Mouse (Mus musculus): Measurements from ENCODE around the gene Dars2. TPM values are rescaled to one million over a fixed set of nuclear protein-coding genes. Genes with fewer than 3 reads are reported as not detected.

Gene Dars2
- polyA plus RNA-seq, 1 experiment = 6.3 TPM

- Histone ChIP-seq H3K36me3 (ENCODE audit: control insufficient read depth, insufficient read depth, low read length) (no peaks in the 10 kb centered on the region), H3K27ac (ENCODE audit: control insufficient read depth, insufficient read depth, low read depth, low read length) (no peak overlapping the region), H3K4me1 (ENCODE audit: control insufficient read depth, insufficient read depth, low read length) (no peaks in the 10 kb centered on the region), H3K27me3 (ENCODE audit: control insufficient read depth, insufficient read depth, low read length) (no peaks in the 10 kb centered on the region), H3K4me3 (ENCODE audit: control insufficient read depth, low read depth, low read length) (no peak overlapping the region)
- no peak for TF ChIP-seq POLR2A (IDR thresholded peaks at IDR 0.05; ENCODE audit: control insufficient read depth, low read depth, low read length)
- TF ChIP-seq CTCF (IDR thresholded peaks at IDR 0.05; ENCODE audit: control insufficient read depth, insufficient read depth, insufficient replicate concordance, low read depth, low read length) = no peak
These were observed 43.3 kb downstream of the Dars2 start for GRCm38 (mm10) chr1:161027196-161027595.

- H3K36me3 ChIP-seq (ENCODE audit: control insufficient read depth, insufficient read depth, low read length) = no peaks in the 10 kb centered on the region
- no peak for TF ChIP-seq CTCF (IDR thresholded peaks at IDR 0.05; ENCODE audit: control insufficient read depth, insufficient read depth, insufficient replicate concordance, low read depth, low read length)
- no peak for TF ChIP-seq POLR2A (IDR thresholded peaks at IDR 0.05; ENCODE audit: control insufficient read depth, low read depth, low read length)
- no peak overlapping the region for H3K4me3 ChIP-seq (ENCODE audit: control insufficient read depth, low read depth, low read length)
- no peak overlapping the region for H3K27ac ChIP-seq (ENCODE audit: control insufficient read depth, insufficient read depth, low read depth, low read length)
- no peaks in the 10 kb centered on the region for H3K27me3 ChIP-seq (ENCODE audit: control insufficient read depth, insufficient read depth, low read length)
- no peaks in the 10 kb centered on the region for H3K4me1 ChIP-seq (ENCODE audit: control insufficient read depth, insufficient read depth, low read length)
These were observed 44.8 kb downstream of the Dars2 start for GRCm38 (mm10) chr1:161025410-161026210.

GRCm38 (mm10) chr1:161020051-161020450 is 50.4 kb downstream of the Dars2 start:
- H3K36me3 ChIP-seq (ENCODE audit: control insufficient read depth, insufficient read depth, low read length) = no peaks in the 10 kb centered on the region

GRCm38 (mm10) chr1:161016378-161016777 is 54.1 kb downstream of the Dars2 start:
- Histone ChIP-seq H3K36me3 (ENCODE audit: control insufficient read depth, insufficient read depth, low read length) (no peaks in the 10 kb centered on the region), H3K4me3 (ENCODE audit: control insufficient read depth, low read depth, low read length) (no peak overlapping the region), H3K4me1 (ENCODE audit: control insufficient read depth, insufficient read depth, low read length) (no peaks in the 10 kb centered on the region), H3K27ac (ENCODE audit: control insufficient read depth, insufficient read depth, low read depth, low read length) (no peak overlapping the region), H3K27me3 (ENCODE audit: control insufficient read depth, insufficient read depth, low read length) (no peaks in the 10 kb centered on the region)
- TF ChIP-seq POLR2A (IDR thresholded peaks at IDR 0.05; ENCODE audit: control insufficient read depth, low read depth, low read length) = no peak
- TF ChIP-seq CTCF (IDR thresholded peaks at IDR 0.05; ENCODE audit: control insufficient read depth, insufficient read depth, insufficient replicate concordance, low read depth, low read length) = no peak

More at GRCm38 (mm10) chr1:161020051-161020450, 50.4 kb downstream of the Dars2 start:
- Histone ChIP-seq H3K27me3 (ENCODE audit: control insufficient read depth, insufficient read depth, low read length) (no peaks in the 10 kb centered on the region), H3K4me1 (ENCODE audit: control insufficient read depth, insufficient read depth, low read length) (no peaks in the 10 kb centered on the region), H3K27ac (ENCODE audit: control insufficient read depth, insufficient read depth, low read depth, low read length) (no peak overlapping the region), H3K4me3 (ENCODE audit: control insufficient read depth, low read depth, low read length) (no peak overlapping the region)
- TF ChIP-seq CTCF (IDR thresholded peaks at IDR 0.05; ENCODE audit: control insufficient read depth, insufficient read depth, insufficient replicate concordance, low read depth, low read length) = no peak
- TF ChIP-seq POLR2A (IDR thresholded peaks at IDR 0.05; ENCODE audit: control insufficient read depth, low read depth, low read length) = no peak

GRCm38 (mm10) chr1:161010436-161010835 is 60.0 kb downstream of the Dars2 start:
- no peaks in the 10 kb centered on the region for H3K4me1 ChIP-seq (ENCODE audit: control insufficient read depth, insufficient read depth, low read length)
- no peak for TF ChIP-seq POLR2A (IDR thresholded peaks at IDR 0.05; ENCODE audit: control insufficient read depth, low read depth, low read length)
- no peak for TF ChIP-seq CTCF (IDR thresholded peaks at IDR 0.05; ENCODE audit: control insufficient read depth, insufficient read depth, insufficient replicate concordance, low read depth, low read length)
- H3K4me3 ChIP-seq (ENCODE audit: control insufficient read depth, low read depth, low read length) = no peak overlapping the region
- H3K36me3 ChIP-seq (ENCODE audit: control insufficient read depth, insufficient read depth, low read length) = no peaks in the 10 kb centered on the region
- no peaks in the 10 kb centered on the region for H3K27me3 ChIP-seq (ENCODE audit: control insufficient read depth, insufficient read depth, low read length)
- H3K27ac ChIP-seq (ENCODE audit: control insufficient read depth, insufficient read depth, low read depth, low read length) = no peak overlapping the region

- TF ChIP-seq CTCF (IDR thresholded peaks at IDR 0.05; ENCODE audit: control insufficient read depth, insufficient read depth, insufficient replicate concordance, low read depth, low read length) (no peak), POLR2A (IDR thresholded peaks at IDR 0.05; ENCODE audit: control insufficient read depth, low read depth, low read length) (no peak)
- H3K36me3 ChIP-seq (ENCODE audit: control insufficient read depth, insufficient read depth, low read length) = no peaks in the 10 kb centered on the region
- H3K4me3 ChIP-seq (ENCODE audit: control insufficient read depth, low read depth, low read length) = no peak overlapping the region
- H3K27me3 ChIP-seq (ENCODE audit: control insufficient read depth, insufficient read depth, low read length) = no peaks in the 10 kb centered on the region
- no peaks in the 10 kb centered on the region for H3K4me1 ChIP-seq (ENCODE audit: control insufficient read depth, insufficient read depth, low read length)
- no peak overlapping the region for H3K27ac ChIP-seq (ENCODE audit: control insufficient read depth, insufficient read depth, low read depth, low read length)
These were observed 62.4 kb downstream of the Dars2 start for GRCm38 (mm10) chr1:161008038-161008437.

GRCm38 (mm10) chr1:161006471-161006870 is 64.0 kb downstream of the Dars2 start:
- Histone ChIP-seq H3K4me1 (ENCODE audit: control insufficient read depth, insufficient read depth, low read length) (no peaks in the 10 kb centered on the region), H3K36me3 (ENCODE audit: control insufficient read depth, insufficient read depth, low read length) (no peaks in the 10 kb centered on the region), H3K4me3 (ENCODE audit: control insufficient read depth, low read depth, low read length) (no peak overlapping the region), H3K27ac (ENCODE audit: control insufficient read depth, insufficient read depth, low read depth, low read length) (no peak overlapping the region), H3K27me3 (ENCODE audit: control insufficient read depth, insufficient read depth, low read length) (no peaks in the 10 kb centered on the region)
- TF ChIP-seq CTCF (IDR thresholded peaks at IDR 0.05; ENCODE audit: control insufficient read depth, insufficient read depth, insufficient replicate concordance, low read depth, low read length) (no peak), POLR2A (IDR thresholded peaks at IDR 0.05; ENCODE audit: control insufficient read depth, low read depth, low read length) (no peak)

Measured in testis, adult 2 months (tissue).